Mouse (Mus musculus) liver, embryonic 15.5 days (tissue): Measurements from ENCODE around the gene Per1. TPM values are rescaled to one million over a fixed set of nuclear protein-coding genes. Genes with fewer than 3 reads are reported as not detected.

Experiments used
- ATAC-seq: fragments of 200-750 bp; cut with Nextera tagmentation; 2 replicates; pipeline ENCODE4 v1.8.0; 2017; ENCODE audit warnings: moderate number of reproducible peaks, mild to moderate bottlenecking, moderate library complexity; ENCODE audit not compliant: insufficient read depth
- H3K27ac ChIP-seq: fragments of 300-500 bp; sonication (generic); replicated peaks from 2 replicates; pipeline ENCODE4 v1.5.1; 2015; ENCODE audit warnings: mild to moderate bottlenecking, inconsistent platforms
- H3K27me3 ChIP-seq: fragments of 300-500 bp; sonication (generic); 2 replicates; pipeline ENCODE4 v1.6.1; 2015; ENCODE audit warnings: mild to moderate bottlenecking, inconsistent platforms
- H3K36me3 ChIP-seq: fragments of 300-500 bp; sonication (generic); replicated peaks from 2 replicates; pipeline ENCODE4 v1.6.1; 2015; ENCODE audit warnings: moderate library complexity, mild to moderate bottlenecking, inconsistent platforms
- H3K4me1 ChIP-seq: fragments of 300-500 bp; sonication (generic); replicated peaks from 2 replicates; pipeline ENCODE4 v1.6.1; 2015; ENCODE audit warnings: inconsistent platforms
- H3K4me2 ChIP-seq: fragments of 300-500 bp; sonication (generic); 2 replicates; pipeline ENCODE4 v1.6.1; 2015; ENCODE audit warnings: moderate library complexity, mild to moderate bottlenecking, inconsistent platforms
- H3K4me3 ChIP-seq: fragments of 300-500 bp; sonication (generic); replicated peaks from 2 replicates; pipeline ENCODE4 v1.5.1; 2015; ENCODE audit warnings: mild to moderate bottlenecking, inconsistent platforms
- H3K9ac ChIP-seq: fragments of 300-500 bp; sonication (generic); 2 replicates; pipeline ENCODE4 v1.6.1; 2015; ENCODE audit warnings: moderate library complexity, mild to moderate bottlenecking, inconsistent platforms
- H3K9me3 ChIP-seq: fragments of 300-500 bp; sonication (generic); replicated peaks from 2 replicates; pipeline ENCODE4 v1.6.1; 2016; ENCODE audit warnings: inconsistent platforms
- WGBS: fragments of 180-500 bp; shearing (Covaris S2); methylation state at CpG from one replicate; pipeline ENCODE4 v1.1.7; 2015; ENCODE audit warnings: mixed read lengths; ENCODE audit not compliant: insufficient replicate concordance; 5-methylcytosine and 5-hydroxymethylcytosine counted together
- polyA plus RNA-seq: library from polyadenylated mRNA; unstranded; fragments of >200 nt; fragmentation: Nextera tagmentation; extraction: Ambion mirVana; gene quantifications from 2 replicates; pipeline ENCODE4 v1.2.1, GENCODE M21; 2015

Per1 gene
- polyA plus RNA-seq, 1 experiment from 2014 or later = 7.6 TPM

GRCm38 (mm10) chr11:69065394-69065925 lies 29.6 kb upstream of the Per1 start:
- 65% methylated on average over 3 of the region's 3 CpGs for WGBS
- Histone ChIP-seq H3K4me3 (no peak overlapping the region; the same call in 1 of the 2 replicates), H3K9me3 (no peaks in the 10 kb centered on the region), H3K36me3 (no peaks in the 10 kb centered on the region), H3K9ac (0 out of 2 replicates have a peak overlapping the region, but pooled peaks have one; percentile 56), H3K27me3 (no peaks in the 10 kb centered on the region), H3K4me1 (peaks cover 70% of the 10 kb centered on the region), H3K27ac (no peak overlapping the region), H3K4me2 (peak overlapping the region; percentile 87)
- no peak for ATAC-seq

GRCm38 (mm10) chr11:69066163-69066861 lies 28.7 kb upstream of the Per1 start:
- no peaks in the 10 kb centered on the region for H3K27me3 ChIP-seq
- ATAC-seq = 0 out of 2 replicates have a peak, but pooled peaks have one; percentile 16
- WGBS = 3% methylated on average over 29 of the region's 29 CpGs
- no peaks in the 10 kb centered on the region for H3K9me3 ChIP-seq
- H3K27ac ChIP-seq = peak overlapping the region; percentile 66
- peaks cover 68% of the 10 kb centered on the region for H3K4me1 ChIP-seq
- H3K4me3 ChIP-seq = peak overlapping the region; percentile 57
- peak overlapping the region; percentile 56 for H3K9ac ChIP-seq
- peak overlapping the region; percentile 87 for H3K4me2 ChIP-seq
- H3K36me3 ChIP-seq = no peaks in the 10 kb centered on the region

- Histone ChIP-seq H3K4me3 (peak overlapping the region; percentile 57), H3K9me3 (no peaks in the 10 kb centered on the region), H3K4me2 (peak overlapping the region; percentile 87), H3K9ac (peak overlapping the region; percentile 56), H3K27me3 (no peaks in the 10 kb centered on the region), H3K27ac (peak overlapping the region; percentile 66; the same call in 1 of the 2 replicates), H3K36me3 (no peaks in the 10 kb centered on the region), H3K4me1 (peaks cover 70% of the 10 kb centered on the region)
- 12% methylated on average over 8 of the region's 8 CpGs for WGBS
- ATAC-seq = no peak
Observed at GRCm38 (mm10) chr11:69066956-69067355, 28.1 kb upstream of the Per1 start.

GRCm38 (mm10) chr11:69067601-69068000 lies 27.4 kb upstream of the Per1 start:
- Histone ChIP-seq H3K9ac (no peak overlapping the region), H3K4me3 (no peak overlapping the region), H3K27me3 (no peaks in the 10 kb centered on the region), H3K36me3 (no peaks in the 10 kb centered on the region), H3K27ac (no peak overlapping the region), H3K4me2 (no peak overlapping the region), H3K9me3 (no peaks in the 10 kb centered on the region), H3K4me1 (peaks cover 73% of the 10 kb centered on the region)
- no peak for ATAC-seq
- WGBS = 52% methylated on average over 6 of the region's 6 CpGs

- H3K27ac ChIP-seq = peak overlapping the region; percentile 87
- H3K4me3 ChIP-seq = peak overlapping the region; percentile 75
- no peaks in the 10 kb centered on the region for H3K36me3 ChIP-seq
- no peaks in the 10 kb centered on the region for H3K27me3 ChIP-seq
- 2% methylated on average over 13 of the region's 13 CpGs for WGBS
- H3K9me3 ChIP-seq = no peaks in the 10 kb centered on the region
- ATAC-seq = no peak
- peaks cover 78% of the 10 kb centered on the region for H3K4me1 ChIP-seq
- peak overlapping the region; percentile 81 for H3K9ac ChIP-seq
- H3K4me2 ChIP-seq = peak overlapping the region; percentile 91
Observed at GRCm38 (mm10) chr11:69070093-69070492, 24.9 kb upstream of the Per1 start.

GRCm38 (mm10) chr11:69070590-69071222 lies 24.3 kb upstream of the Per1 start, which contains the start of gene Tmem107:
Tmem107 (plus strand) TSS chr11:69070806.
- Histone ChIP-seq H3K27ac (peak within 1 kb of the TSS; percentile 87), H3K9ac (peak within 1 kb of the TSS; percentile 81), H3K4me1 (peaks cover 77% of the 10 kb centered on the region), H3K36me3 (no peaks in the 10 kb centered on the region), H3K4me3 (peak within 1 kb of the TSS; percentile 75), H3K4me2 (peak within 1 kb of the TSS; percentile 91), H3K9me3 (no peaks in the 10 kb centered on the region), H3K27me3 (no peaks in the 10 kb centered on the region)
- ATAC-seq = peak; percentile 79
- under 1% methylated on average over 47 of the region's 47 CpGs for WGBS

GRCm38 (mm10) chr11:69071262-69071661 lies 23.8 kb upstream of the Per1 start:
- Histone ChIP-seq H3K4me2 (peak overlapping the region; percentile 91), H3K4me1 (peaks cover 73% of the 10 kb centered on the region), H3K27ac (peak overlapping the region; percentile 87), H3K9ac (peak overlapping the region; percentile 81), H3K9me3 (no peaks in the 10 kb centered on the region), H3K36me3 (no peaks in the 10 kb centered on the region), H3K27me3 (no peaks in the 10 kb centered on the region), H3K4me3 (peak overlapping the region; percentile 75)
- WGBS = 28% methylated on average over 9 of the region's 9 CpGs
- ATAC-seq = no peak

- Histone ChIP-seq H3K4me1 (peaks cover 64% of the 10 kb centered on the region), H3K4me2 (peak overlapping the region; percentile 91), H3K9me3 (no peaks in the 10 kb centered on the region), H3K9ac (peak overlapping the region; percentile 60; the same call in 1 of the 2 replicates), H3K27ac (peak overlapping the region; percentile 90), H3K27me3 (no peaks in the 10 kb centered on the region), H3K4me3 (peak overlapping the region; percentile 46; the same call in 1 of the 2 replicates), H3K36me3 (no peaks in the 10 kb centered on the region)
- ATAC-seq = no peak
- WGBS = 80% methylated on average over 11 of the region's 11 CpGs
Observed at GRCm38 (mm10) chr11:69072234-69072633, 22.8 kb upstream of the Per1 start.

- Histone ChIP-seq H3K9ac (peak overlapping the region; percentile 60), H3K4me1 (peaks cover 60% of the 10 kb centered on the region)
Observed at GRCm38 (mm10) chr11:69072666-69073064, 22.4 kb upstream of the Per1 start.

GRCm38 (mm10) chr11:69073065-69073888 lies 21.7 kb upstream of the Per1 start:
- WGBS = under 1% methylated on average over 14 of the region's 14 CpGs
- H3K9me3 ChIP-seq = no peaks in the 10 kb centered on the region
- peak overlapping the region; percentile 91 for H3K4me2 ChIP-seq
- no peaks in the 10 kb centered on the region for H3K27me3 ChIP-seq
- H3K27ac ChIP-seq = peak overlapping the region; percentile 90
- no peaks in the 10 kb centered on the region for H3K36me3 ChIP-seq
- peaks cover 58% of the 10 kb centered on the region for H3K4me1 ChIP-seq
- peak overlapping the region; percentile 46 for H3K4me3 ChIP-seq
- ATAC-seq = peak; percentile 71
- peak overlapping the region; percentile 60 for H3K9ac ChIP-seq

More at GRCm38 (mm10) chr11:69072666-69073064, 22.4 kb upstream of the Per1 start:
- no peaks in the 10 kb centered on the region for H3K36me3 ChIP-seq
- H3K4me2 ChIP-seq = peak overlapping the region; percentile 91
- no peaks in the 10 kb centered on the region for H3K9me3 ChIP-seq
- ATAC-seq = no peak
- H3K4me3 ChIP-seq = peak overlapping the region; percentile 46
- no peaks in the 10 kb centered on the region for H3K27me3 ChIP-seq
- peak overlapping the region; percentile 90 for H3K27ac ChIP-seq
- WGBS = 16% methylated on average over 9 of the region's 9 CpGs
